Mouse (Mus musculus): ENCODE measurements at regions not wholly inside any gene's neighbourhood (a gene's known extent, or its start where the extent isn't known, plus 50 kb on each side); places are given as distances from the start of the nearest gene placed in this dataset.
"Not testable (repeated sequence)": the region's sequence is repeated elsewhere in the genome, so short reads cannot be mapped to it uniquely, and the experiment has no call there.

- no peak for DNase-seq
Observed at GRCm38 (mm10) chr1:16904690-16905089, 811.6 kb upstream of the 4930444P10Rik start.

- DNase-seq: not testable (repeated sequence)
Observed at GRCm38 (mm10) chr1:16868383-16868782, 775.3 kb upstream of the 4930444P10Rik start.

GRCm38 (mm10) chr1:16867086-16867835, 774.1 kb upstream of the 4930444P10Rik start:
- DNase-seq: not testable (repeated sequence)

- DNase-seq: no peak
Observed at GRCm38 (mm10) chr1:16837111-16837510, 744.0 kb upstream of the 4930444P10Rik start.

GRCm38 (mm10) chr1:16824709-16825108, 731.6 kb upstream of the 4930444P10Rik start:
- not testable (repeated sequence) for DNase-seq

- no peak for DNase-seq
Observed at GRCm38 (mm10) chr1:16824057-16824456, 730.9 kb upstream of the 4930444P10Rik start.

GRCm38 (mm10) chr1:16821186-16821585, 728.1 kb upstream of the 4930444P10Rik start:
- peak; percentile 45 for DNase-seq

- DNase-seq: no peak
Observed at GRCm38 (mm10) chr1:16816572-16816971, 723.4 kb upstream of the 4930444P10Rik start.

- DNase-seq: no peak
Observed at GRCm38 (mm10) chr1:16815731-16816130, 722.6 kb upstream of the 4930444P10Rik start.

- DNase-seq: no peak
Observed at GRCm38 (mm10) chr1:16809370-16810150, 716.4 kb upstream of the 4930444P10Rik start.

GRCm38 (mm10) chr1:16798292-16798691, 705.2 kb upstream of the 4930444P10Rik start:
- DNase-seq: peak; percentile 56

GRCm38 (mm10) chr1:16796449-16796848, 703.3 kb upstream of the 4930444P10Rik start:
- no peak for DNase-seq

- DNase-seq: no peak
Observed at GRCm38 (mm10) chr1:16790733-16791309, 697.7 kb upstream of the 4930444P10Rik start.

GRCm38 (mm10) chr1:16779791-16780190, 686.7 kb upstream of the 4930444P10Rik start:
- no peak for DNase-seq

- no peak for DNase-seq
Observed at GRCm38 (mm10) chr1:16760951-16761350, 667.8 kb upstream of the 4930444P10Rik start.

Measured in gastrocnemius, postnatal 25 days (tissue).